Mouse (Mus musculus) adipocyte (in vitro differentiated cells): ENCODE measurements around the gene Cdsn.

ENCODE experiments used
- DNase-seq: peaks from one replicate; pipeline ENCODE4 v3.0.0-alpha.2; 2016; ENCODE audit warnings: low spot score

The Cdsn gene

DNA sequence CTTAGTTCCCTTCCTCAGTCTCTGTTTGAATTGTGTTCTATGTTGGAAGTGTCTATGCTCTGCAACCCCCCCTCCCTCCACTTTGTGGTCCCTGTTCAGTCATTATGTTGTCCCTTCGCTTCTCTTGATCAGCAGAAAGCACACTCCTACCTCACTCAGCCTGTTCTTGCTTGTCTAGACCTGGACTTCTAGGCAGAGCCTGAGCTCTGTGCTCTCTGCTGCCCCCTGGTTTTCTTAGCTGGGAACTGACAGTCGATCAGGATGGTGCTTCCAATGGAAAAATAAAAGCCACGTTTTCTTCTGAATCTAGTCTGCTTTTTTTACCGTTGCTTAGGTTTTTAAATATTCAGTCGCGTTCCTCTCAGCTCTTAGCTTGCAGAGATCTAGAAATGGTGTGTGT, 17.6 kb upstream of the Cdsn start:
- peak; percentile 90 for DNase-seq

DNA sequence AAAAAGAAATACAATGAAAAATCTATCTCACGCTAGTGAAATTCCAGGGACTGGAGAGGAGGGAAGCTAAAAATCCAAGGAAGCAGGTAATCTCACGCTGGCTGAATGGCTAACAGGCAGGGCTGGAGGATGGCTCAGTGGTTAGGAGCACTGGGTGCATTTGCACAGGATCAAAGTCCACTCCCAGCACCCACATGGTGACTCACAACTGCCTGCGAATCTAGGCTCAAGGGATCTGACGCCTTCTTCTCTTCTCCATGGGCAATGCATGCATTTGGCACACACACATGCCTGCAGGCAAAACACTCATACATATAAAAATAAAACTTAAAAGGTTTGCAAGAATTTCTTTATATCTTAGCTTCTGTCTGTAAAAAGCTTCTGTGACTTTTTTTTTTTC, 14.5 kb upstream of the Cdsn start:
- DNase-seq: no peak

DNA sequence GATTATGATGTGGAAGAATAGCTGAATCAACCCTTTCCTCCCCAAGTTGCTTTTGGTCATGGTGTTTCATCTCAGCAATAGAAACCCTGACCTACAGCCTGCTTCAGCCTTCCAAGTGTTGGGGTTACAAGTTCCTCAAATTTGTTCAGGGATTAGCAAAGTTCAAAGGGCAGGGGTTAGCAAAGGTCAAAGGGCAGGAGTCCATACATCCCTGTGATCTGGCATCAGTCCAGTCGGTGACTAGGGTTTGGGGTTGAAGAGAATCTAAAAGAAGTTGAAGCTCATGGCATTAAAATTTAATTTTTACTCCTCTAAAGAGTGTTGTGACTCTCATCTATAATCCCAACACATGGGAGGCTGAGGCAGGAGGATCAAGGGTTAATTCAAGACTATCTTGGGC, 13.5 kb upstream of the Cdsn start:
- no peak for DNase-seq

DNA sequence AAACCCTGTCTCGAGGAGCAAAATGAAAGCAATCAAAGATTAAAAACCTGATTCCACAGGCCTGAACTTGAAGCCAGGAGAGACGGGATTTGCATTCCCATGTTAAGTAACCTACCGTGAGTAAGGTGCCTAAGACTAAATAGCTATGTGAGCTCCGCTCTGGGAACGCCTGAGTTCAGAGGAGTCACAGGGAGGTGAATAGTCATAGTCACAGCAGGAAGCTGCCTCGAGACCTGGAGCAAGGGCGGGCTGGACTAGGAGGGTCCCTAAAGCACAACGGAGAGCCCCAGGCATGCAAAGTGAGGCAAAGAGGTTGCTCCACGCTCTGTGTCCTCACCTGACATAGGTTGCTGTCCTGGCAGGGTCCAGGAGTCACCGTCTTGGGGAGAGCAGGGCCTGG, 12.4 kb upstream of the Cdsn start:
- DNase-seq: no peak

DNA sequence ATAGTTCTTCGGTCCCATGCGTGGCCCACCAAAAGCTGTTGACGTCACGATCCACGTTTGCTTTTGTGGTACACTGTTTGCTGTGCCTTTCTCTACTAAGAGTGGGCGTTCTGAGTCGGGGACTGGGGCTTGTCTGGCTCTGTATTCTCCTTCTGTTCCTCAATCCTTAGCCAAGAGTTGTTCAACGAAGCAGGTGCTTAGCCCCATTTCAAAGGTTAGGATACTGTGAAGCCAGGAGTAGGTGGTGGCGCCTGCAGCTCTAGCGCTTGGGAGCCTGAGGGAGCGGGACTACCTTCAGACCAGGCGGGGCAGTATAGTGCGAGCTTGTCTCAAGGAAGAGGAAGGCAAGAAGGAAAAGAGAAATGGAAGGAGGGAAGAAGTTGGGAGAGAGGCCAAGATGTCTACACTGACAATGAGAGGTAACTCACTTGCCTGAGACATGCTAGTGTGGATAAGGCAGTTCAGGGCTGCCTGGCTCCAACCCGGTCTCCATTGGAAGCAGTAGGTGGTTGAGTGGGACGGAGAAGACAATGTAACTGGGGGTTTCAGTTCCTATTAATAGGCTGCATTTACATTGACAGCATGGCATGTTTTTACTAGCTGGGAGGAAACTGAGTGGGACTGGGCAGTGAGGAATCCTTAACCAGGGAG, 9.0 kb upstream of the Cdsn start:
- DNase-seq: no peak

DNA sequence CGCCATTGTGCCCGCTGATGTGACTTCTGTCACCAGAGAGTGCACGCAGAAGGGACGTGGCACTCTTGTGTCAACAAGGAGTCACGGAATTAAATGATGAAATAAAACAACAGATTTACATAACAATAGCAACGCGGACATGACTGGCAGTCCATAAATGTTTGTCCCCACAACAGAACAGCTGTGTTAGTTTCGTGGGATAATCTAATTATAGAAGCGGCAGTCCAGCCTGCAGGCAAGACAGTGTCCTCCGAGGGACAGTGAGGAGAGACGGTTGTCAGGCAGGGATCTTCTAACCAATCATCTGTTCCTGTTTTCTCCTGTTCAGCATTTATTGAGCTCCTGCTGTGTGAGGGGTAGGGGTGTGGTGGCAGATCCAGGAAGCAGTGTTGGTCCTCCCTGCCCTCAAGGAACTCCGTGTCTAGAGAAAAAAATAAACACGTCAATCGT, 8.5 kb upstream of the Cdsn start:
- DNase-seq: no peak

DNA sequence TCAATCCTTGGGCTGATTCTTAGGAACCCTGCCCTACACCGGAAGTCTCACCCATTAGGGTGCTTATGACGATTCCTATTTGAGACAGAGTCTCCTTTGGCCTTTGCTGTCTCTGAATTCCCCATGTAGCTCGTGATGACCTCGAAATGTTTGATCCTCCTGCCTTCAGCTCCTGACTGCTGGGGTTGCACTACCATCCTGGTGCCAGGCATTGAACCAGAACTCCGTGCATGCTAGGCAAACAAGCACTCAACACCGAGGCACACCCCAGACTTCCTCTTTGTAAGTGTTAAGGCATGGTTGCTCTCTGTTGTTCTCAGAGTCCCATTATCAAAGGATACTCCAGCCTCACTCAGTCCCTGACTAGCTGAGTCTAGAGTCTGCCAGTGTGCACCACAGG, 7.9 kb upstream of the Cdsn start:
- no peak for DNase-seq

DNA sequence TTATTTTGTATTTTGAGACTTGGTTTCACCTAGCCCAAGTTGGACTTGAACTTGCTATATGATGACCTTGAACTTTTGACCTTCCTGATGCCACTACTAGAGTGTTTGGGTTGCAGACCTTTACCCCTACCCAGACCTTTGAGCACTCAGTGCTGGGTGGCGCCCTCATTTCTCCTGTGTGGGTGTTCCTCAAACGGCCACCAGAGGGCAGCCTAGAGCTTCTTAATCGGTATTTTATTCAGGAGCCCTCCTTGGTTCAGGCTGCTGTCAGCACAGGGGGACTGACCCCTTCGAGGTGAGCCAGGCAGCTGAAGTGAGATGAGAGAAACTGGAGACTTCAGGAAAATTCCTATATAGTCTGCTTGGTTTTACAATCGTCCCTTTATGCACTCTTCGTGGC, 7.2 kb upstream of the Cdsn start:
- peak; percentile 56 for DNase-seq

DNA sequence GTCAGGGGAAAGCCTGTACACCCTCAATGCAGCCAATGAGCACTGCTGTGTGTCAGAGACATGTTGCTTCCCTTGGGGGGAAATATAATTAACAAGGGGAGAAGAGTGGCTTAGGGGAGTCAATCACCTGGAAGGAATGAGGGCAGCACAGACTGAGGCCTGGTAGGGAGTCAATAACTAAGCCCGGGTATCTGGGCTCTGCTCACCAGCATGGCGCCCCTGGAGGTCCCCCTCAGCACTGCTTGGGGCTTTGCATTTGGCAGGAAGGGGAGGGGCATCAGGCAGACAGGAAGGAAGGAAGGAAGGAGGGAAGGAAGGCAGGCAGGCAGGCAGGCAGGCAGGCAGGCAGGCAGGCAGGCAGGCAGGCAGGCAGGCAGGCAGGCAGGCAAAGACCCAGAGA, 4.5 kb upstream of the Cdsn start:
- no peak for DNase-seq

DNA sequence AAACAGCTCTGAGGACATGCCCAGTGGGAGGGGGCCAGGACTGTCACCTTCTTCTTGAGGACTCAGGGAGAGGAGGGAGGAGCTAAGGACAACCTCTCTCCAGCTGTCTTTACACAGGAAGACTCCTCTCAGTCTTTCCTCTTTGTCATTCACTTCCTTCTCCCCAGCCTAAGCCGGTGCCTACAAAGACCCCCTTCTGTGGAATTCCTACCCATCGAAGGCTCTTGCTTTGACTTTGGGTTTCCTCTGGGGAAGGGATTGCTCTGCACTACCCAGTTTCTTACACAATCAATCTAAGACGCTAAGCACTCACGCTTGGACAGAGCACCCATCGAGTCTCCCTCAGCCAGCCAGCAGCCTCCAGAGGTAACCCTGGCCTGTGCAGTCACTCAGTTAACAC, 3.3 kb upstream of the Cdsn start:
- DNase-seq: no peak

DNA sequence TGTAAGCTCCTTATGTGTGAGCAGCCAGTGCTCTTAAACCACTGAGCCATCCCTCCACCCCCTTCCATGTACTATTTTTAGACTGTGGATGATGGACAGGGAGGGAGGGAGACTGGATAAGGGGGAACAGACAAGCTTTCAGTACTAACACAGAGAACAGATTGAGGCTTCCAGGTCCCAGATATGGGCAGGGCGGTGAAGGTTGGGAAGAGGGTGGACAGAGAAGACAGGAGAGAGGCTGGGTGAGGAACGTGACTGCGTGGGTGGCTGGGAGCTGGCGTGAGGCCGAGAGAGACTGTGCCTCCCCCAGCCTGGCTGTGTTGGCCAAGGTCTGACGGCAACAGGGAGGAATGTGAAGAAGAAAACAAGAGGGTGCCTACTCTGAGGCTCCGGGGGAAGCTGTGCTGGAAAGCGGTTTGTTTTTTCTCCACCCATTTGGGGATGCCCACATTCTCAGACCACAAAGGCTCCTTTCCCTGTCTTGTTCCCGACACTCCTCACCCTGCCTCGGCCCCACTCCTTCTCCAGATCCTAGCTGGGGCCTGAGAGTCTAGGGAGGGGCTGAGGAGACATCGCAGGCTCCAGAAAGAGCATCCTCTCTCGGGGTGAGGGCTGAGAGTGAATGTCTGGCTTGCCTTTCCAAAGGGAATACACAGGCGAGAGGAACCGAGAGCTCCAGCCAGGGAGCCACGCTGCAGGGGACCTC, 2.3 kb upstream of the Cdsn start:
- peak; percentile 80 for DNase-seq

DNA sequence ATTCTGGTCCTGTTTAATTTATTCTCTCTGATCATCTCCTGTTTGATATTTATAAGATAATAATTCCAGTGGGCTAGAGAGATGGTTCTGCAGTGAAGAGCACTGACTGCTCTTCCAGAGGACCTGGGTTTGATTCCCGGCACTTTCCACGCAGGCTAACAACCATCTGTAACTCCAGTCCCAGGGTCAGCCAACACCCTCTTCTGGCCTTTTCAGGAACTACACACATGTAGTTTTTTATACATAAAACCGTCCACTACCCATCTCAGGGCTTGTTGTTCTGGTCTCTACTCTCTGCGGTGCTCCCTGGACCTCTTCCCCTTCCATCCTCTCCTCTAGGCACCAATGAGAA, 1.8 kb upstream of the Cdsn start:
- no peak for DNase-seq

DNA sequence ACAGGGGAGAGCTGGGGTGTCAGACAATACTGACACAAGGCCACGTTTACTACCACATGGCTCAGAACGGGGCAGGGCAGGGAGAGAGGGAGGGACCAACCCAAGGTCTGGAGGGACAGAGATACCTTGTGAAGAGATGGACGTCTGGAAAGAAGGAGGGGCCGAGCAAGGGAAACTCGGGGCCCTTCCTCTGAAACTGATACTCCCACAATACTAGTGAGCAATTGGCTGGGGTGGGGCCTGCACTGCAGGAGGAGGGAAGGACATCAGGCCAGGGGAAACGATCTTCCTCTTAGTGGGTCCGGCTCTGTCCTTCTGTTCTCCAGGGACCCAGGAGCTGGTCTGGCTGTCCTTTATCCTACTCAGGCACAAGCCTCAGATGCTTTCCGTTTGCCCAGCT, 1.1 kb upstream of the Cdsn start:
- DNase-seq: no peak

DNA sequence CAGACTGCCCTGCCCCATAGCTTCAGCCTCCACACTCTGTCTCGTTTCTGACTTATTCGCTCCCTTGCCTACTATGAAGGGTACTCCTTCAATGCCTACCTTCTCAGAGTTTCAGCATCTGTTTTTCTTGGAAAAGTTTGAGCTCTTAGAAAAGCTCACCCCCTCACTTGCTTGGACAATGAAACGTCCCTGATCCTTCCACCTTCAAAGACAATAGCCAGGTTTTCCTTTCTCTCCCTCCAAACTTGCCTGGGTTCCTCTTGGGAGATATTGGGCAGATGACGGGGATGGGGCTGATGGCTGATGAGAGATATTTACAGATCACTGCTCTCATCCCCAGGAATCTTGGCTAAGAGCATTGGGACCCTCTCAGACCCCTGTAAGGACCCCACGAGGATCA, 2.4 kb downstream of the Cdsn start:
- DNase-seq: no peak

DNA sequence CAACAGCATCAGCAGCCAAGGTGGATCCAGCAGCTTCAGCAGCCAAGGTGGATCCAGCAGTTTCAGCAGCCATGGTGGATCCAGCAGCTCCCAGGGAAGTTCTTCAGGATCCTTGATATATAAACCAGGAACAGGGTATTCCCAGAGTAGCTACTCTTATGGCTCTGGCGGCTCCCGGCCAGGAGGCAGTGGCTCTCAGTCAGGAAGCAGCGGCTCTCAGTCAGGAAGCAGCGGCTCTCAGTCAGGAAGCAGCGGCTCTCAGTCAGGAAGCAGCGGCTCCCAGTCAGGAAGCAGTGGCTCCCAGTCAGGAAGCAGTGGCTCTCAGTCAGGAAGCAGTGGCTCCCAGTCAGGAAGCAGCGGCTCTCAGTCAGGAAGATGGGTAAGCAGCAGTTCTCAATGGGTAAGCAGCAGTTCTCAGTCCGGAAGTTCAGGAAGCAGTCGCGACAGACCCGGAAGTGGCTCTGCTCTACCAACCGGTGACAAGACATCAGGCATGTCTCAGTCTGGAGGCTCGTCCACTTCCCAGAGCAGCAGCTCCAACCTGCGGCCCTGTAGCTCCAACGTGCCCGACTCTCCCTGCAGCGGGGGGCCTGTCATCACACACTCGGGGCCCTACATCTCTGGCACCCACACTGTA, 3.0 kb downstream of the Cdsn start:
- no peak for DNase-seq

DNA sequence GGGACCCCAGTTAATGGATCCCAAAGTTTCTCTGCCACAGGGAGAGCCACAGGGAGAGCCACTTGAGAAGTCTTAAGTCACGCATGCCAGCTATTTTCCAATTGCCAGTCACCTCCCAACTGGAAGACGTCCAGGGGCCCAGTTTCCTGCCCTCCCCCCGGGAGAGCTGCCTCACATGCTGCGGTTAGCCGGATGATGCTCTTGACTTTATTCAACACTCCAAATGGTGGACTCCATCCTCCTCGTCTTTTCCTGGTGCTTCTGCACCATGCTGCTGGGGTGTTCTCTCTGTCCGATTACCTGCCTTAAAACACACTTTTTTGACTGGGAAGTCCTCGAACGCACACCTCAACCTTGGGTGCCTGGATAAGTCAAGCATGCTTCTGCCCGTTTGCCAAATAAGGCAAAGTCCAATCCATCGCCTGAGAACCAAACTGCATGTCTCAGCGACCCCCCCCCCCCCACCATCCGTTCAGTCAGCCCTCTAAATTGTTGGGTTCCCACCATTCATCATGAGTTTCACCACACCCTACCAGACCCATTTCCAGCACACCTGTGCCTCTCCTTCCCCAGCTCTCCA, 4.3 kb downstream of the Cdsn start:
- DNase-seq: no peak

DNA sequence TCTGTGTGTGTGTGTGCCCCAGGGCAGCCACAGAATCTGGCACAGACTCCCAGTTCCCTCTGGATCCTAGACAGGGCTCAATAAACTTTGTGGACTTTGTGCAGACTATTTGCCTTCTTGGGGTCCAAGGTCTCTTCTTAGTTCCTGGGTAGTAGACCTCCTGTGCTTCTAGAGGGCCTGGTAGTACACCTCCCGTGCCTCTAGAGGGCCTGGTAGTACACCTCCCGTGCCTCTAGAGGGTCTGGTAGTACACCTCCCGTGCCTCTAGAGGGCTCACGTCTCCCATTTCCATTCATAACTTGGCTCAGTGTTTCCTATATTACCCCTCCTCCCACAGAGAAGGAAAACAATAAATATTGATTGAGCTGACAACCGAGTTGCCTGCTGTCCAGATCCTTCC, 4.9 kb downstream of the Cdsn start:
- DNase-seq: peak; percentile 71

DNA sequence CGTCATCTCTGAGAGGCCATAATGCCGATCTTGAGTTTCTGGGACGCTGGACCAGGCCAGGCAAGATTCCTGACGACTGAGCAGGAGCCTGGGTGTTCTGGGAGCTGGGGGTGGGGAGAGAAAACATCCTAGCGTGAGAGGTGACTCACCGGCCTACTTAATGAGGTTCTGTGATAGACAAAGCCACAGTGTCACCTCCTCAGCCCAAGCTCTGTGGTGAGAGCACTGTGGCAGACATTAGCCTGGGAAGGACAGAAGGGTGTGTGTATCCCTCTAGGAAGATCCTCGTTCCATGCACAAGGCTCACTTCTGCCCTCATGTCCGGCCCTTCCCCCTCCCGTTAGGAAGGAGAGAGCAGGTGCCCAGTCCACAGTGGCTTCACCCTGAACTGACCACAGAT, 5.4 kb downstream of the Cdsn start:
- DNase-seq: no peak

DNA sequence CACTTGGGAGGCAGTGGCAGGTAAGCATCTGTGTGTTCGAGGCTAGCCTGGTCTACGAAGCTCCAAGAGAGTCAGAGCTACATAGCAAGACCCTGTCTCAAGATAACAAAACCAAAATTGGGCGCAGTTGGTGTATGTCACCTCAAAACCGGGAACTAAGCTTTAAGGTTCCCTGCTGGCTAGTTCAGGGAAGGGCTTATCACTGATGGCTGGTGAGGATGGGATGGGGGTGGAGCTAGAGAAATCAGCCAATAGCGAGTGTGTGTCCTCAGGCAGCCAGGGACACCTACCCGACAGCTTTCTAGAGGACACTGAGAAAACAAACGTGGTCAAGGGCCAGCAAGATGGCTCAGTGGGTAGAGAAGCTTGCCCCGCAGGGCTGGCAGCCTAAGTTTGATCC, 6.3 kb downstream of the Cdsn start:
- DNase-seq: no peak

DNA sequence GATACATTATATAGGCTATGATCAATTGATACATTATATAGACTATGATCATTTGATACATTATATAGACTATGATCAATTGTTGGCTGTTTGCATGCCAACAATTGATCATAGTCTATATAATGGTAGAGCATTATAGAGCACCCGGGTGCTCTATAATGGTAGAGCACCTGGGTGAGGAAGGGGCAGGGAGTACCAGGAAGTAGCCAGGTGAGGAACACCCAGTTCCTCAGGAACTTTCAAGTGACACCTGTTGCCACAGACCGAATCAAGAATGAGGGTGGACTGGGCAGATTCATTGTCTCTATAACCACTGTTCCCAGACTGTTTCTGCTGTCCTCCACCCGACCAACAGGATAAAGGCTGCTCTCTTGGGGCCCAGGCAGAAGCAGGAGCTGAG, 15.2 kb downstream of the Cdsn start, which contains the start of gene 2300002M23Rik:
TSS of gene 2300002M23Rik (plus strand) at position 301 of the 400 bp plus-strand sequence.
- DNase-seq: no peak

DNA sequence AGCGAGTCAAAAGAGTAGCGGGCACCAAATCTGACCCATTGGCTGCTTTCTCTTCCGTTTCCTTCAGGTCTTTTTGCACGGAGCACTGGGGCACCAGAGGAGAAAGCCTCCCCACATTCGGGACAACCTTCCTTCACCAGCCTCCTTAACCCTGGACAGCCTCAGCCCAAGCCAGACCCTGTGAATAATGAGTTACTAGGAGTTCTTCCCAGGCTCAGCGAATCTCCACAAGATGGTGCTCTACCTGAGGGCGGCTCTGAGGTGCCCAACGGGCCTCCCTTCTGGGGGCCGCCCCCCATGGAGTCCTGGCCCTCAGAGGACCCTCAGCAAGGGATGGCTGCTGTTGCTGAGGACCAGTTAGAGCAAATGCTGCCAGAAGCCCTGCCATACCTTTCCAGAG, 15.8 kb downstream of the Cdsn start:
- no peak for DNase-seq

DNA sequence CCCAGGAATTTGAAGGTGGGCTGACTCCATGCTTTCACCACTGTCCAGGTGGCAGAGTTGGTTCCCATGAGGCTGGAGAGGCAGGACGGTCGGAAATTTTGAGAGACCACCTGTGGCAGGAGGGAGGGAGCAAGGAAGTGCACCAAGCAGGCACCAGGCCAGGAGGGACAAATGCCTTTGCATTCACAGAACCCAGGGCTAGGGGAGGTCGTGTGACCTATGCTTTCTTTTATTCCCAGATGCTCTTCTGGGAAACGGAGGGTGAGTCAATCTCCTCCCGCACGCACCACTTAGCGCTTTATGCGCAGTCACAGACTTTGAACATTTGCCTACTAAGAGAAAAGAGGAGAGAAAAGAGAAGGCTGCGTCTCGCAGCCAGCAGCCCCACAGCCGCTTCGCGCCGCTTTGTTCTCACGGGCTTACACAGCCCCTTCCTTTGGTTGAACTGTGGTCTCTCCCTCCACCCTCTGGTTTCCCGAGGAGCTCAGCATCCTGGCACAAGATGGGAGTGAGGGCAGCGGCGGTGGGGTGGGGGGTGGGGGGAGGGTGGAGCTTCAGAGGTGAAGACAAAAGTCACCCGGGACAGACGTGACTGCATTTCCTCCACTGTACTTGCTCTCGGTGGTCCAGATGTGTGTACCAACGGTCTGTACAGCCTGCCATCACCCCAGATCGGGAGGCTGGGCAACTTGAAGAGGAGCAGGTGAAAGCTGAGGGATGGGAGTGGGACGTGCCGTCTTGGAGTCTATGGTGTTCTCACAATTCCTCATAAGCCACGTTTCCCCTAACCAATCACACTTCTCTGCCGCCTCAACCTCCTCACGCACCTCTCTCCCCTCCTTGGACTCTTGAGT, 17.4 kb downstream of the Cdsn start:
- no peak for DNase-seq
